Comparison of ENCODE assay signal across 8 mouse cellular contexts in genomic region chr2:167634865-167635512, GRCm38 (mm10). TPM values are rescaled to one million over a fixed set of nuclear protein-coding genes. Genes with fewer than 3 reads are reported as not detected.
A peak's percentile ranks its signal among the peaks of the same experiment; 100 is the strongest.
DNase-seq lines count a peak whose midpoint lies in the region; ATAC-seq and TF ChIP-seq lines count a peak whose summit lies in the region.

No protein-coding gene starts in this region.

- 69% methylated on average over 7 of the region's 7 CpGs for WGBS in heart, embryonic 14.5 days
- 77% methylated on average over 7 of the region's 7 CpGs for WGBS in hindbrain, embryonic 11.5 days
- WGBS in midbrain, embryonic 10.5 days: 78% methylated on average over 7 of the region's 7 CpGs

- H3K4me3 ChIP-seq in heart, embryonic 14.5 days (ENCODE audit: control insufficient read depth in 1 of 2, insufficient read depth in 1 of 2, low read depth in 1 of 2, low read length in 2 of 2): peak overlapping the region in 1 of 2 experiments; percentile 31; a peak in 1 of 4 replicates
- peak overlapping the region; percentile 3 to 43; a peak in 3 of 4 replicates for H3K4me3 ChIP-seq in MEL (ENCODE audit: control insufficient read depth in 1 of 2, insufficient read depth in 1 of 2, low read depth in 2 of 2, low read length in 2 of 2)
- peak overlapping the region; percentile 20; the same call in 1 of the 2 replicates for H3K4me3 ChIP-seq in hindbrain, embryonic 11.5 days (ENCODE audit: low read depth, low read length)
- H3K4me3 ChIP-seq in midbrain, embryonic 10.5 days: peak overlapping the region; percentile 43

- intact Hi-C loops in heart, postnatal 25 days (cut with DNase I): no loop called here

- H3K9ac ChIP-seq in heart, embryonic 14.5 days (ENCODE audit: low read length): peak overlapping the region; percentile 27; the same call in 1 of the 2 replicates
- peak overlapping the region; percentile 36 for H3K9ac ChIP-seq in MEL (ENCODE audit: control insufficient read depth, low read depth, low read length, poor library complexity, severe bottlenecking)
- H3K9ac ChIP-seq in hindbrain, embryonic 11.5 days (ENCODE audit: low read depth, low read length): no peak overlapping the region

- no peak overlapping the region for H3K27ac ChIP-seq in heart, embryonic 14.5 days (replicated peaks in 1 of 2; ENCODE audit: control insufficient read depth in 1 of 2, insufficient read depth in 1 of 2, low read depth in 2 of 2, low read length in 2 of 2)
- peak overlapping the region; percentile 83 for H3K27ac ChIP-seq in MEL (ENCODE audit: control insufficient read depth, low read depth, low read length)
- no peak overlapping the region for H3K27ac ChIP-seq in hindbrain, embryonic 11.5 days (ENCODE audit: low read depth, low read length)
- no peak overlapping the region for H3K27ac ChIP-seq in midbrain, embryonic 10.5 days (replicated peaks)

- TF ChIP-seq RAD21 in MEL (IDR thresholded peaks at IDR 0.05; ENCODE audit: low read depth, low read length): no peak

- TF ChIP-seq CTCF in MEL (IDR thresholded peaks at IDR 0.05 in 2 of 3, conservative IDR thresholded peaks at IDR 0.05 in 1 of 3; ENCODE audit: control insufficient read depth in 1 of 3, insufficient read depth in 1 of 3, low read depth in 2 of 3, low read length in 3 of 3, poor library complexity in 1 of 3, severe bottlenecking in 1 of 3): no peak

- no peak for ATAC-seq in heart, embryonic 14.5 days (ENCODE audit: insufficient number of reproducible peaks, insufficient read depth, low FRiP score, low read depth)
- ATAC-seq in hindbrain, embryonic 11.5 days (ENCODE audit: low FRiP score): no peak
- ATAC-seq in monocyte, adult 5-6 weeks (replicated peaks; ENCODE audit: insufficient number of reproducible peaks, low FRiP score, low TSS enrichment, poor library complexity, severe bottlenecking): no peak

- peak overlapping the region; percentile 72 for H3K4me2 ChIP-seq in heart, embryonic 14.5 days (ENCODE audit: low read length)
- peak overlapping the region; percentile 35 for H3K4me2 ChIP-seq in hindbrain, embryonic 11.5 days (replicated peaks; ENCODE audit: low read depth, low read length)

- TF ChIP-seq POLR2A in MEL (IDR thresholded peaks at IDR 0.05; ENCODE audit: control insufficient read depth in 1 of 2, insufficient read depth in 1 of 2, low read depth in 1 of 2, low read length in 2 of 2, poor library complexity in 1 of 2): no peak

- H3K4me1 ChIP-seq in heart, embryonic 14.5 days (ENCODE audit: control insufficient read depth in 2 of 2, insufficient read depth in 2 of 2, low read length in 2 of 2): peaks cover 23 to 29% of the 10 kb centered on the region in 2 experiments
- peaks cover 3 to 26% of the 10 kb centered on the region in 2 experiments; a peak in 3 of 4 replicates for H3K4me1 ChIP-seq in MEL (ENCODE audit: control insufficient read depth in 1 of 2, insufficient read depth in 2 of 2, low read length in 2 of 2)
- H3K4me1 ChIP-seq in hindbrain, embryonic 11.5 days (replicated peaks; ENCODE audit: control insufficient read depth, insufficient read depth, low read length): peaks cover 10% of the 10 kb centered on the region
- peaks cover 48% of the 10 kb centered on the region for H3K4me1 ChIP-seq in midbrain, embryonic 10.5 days

- no peaks in the 10 kb centered on the region for H3K9me3 ChIP-seq in heart, embryonic 14.5 days (ENCODE audit: control insufficient read depth, low read length)
- H3K9me3 ChIP-seq in MEL (replicated peaks; ENCODE audit: insufficient read depth, low read length): no peaks in the 10 kb centered on the region
- H3K9me3 ChIP-seq in hindbrain, embryonic 11.5 days (ENCODE audit: control insufficient read depth, low read length): no peaks in the 10 kb centered on the region
- H3K9me3 ChIP-seq in midbrain, embryonic 10.5 days (replicated peaks): no peaks in the 10 kb centered on the region

- peak; percentile 2 to 54; a peak in 1 of 4 replicates for TF ChIP-seq EP300 in MEL (IDR thresholded peaks at IDR 0.05; ENCODE audit: low read depth in 1 of 2, low read length in 2 of 2)

- H3K27me3 ChIP-seq in heart, embryonic 14.5 days (ENCODE audit: control insufficient read depth, insufficient read depth, low read length): no peaks in the 10 kb centered on the region
- no peaks in the 10 kb centered on the region for H3K27me3 ChIP-seq in MEL (ENCODE audit: control insufficient read depth in 1 of 2, insufficient read depth in 2 of 2, low read length in 2 of 2)
- H3K27me3 ChIP-seq in hindbrain, embryonic 11.5 days (ENCODE audit: control insufficient read depth, insufficient read depth, low read length): no peaks in the 10 kb centered on the region
- H3K27me3 ChIP-seq in midbrain, embryonic 10.5 days (ENCODE audit: low read depth, poor library complexity, severe bottlenecking): no peaks in the 10 kb centered on the region; the same call in 1 of the 2 replicates

- DNase-seq in heart, postnatal 25 days (ENCODE audit: low spot score): no peak
- DNase-seq in MEL (ENCODE audit: low read depth, low spot score): no peak
- no peak for DNase-seq in hindbrain, embryonic 11.5 days (ENCODE audit: low spot score)
- no peak for DNase-seq in midbrain, embryonic 10.5 days (ENCODE audit: low spot score)
- no peak for DNase-seq in layer of hippocampus, adult 9-11 months
- no peak for DNase-seq in right cerebral cortex, postnatal 25 days

- H3K79me2 ChIP-seq in MEL (ENCODE audit: control insufficient read depth, insufficient read depth, low read length, poor library complexity): peaks cover 27% of the 10 kb centered on the region

- H3K36me3 ChIP-seq in heart, embryonic 14.5 days (ENCODE audit: control insufficient read depth, insufficient read depth, low read length): no peaks in the 10 kb centered on the region
- H3K36me3 ChIP-seq in MEL (ENCODE audit: control insufficient read depth in 1 of 2, insufficient read depth in 2 of 2, low read length in 2 of 2): peaks cover 0 to 25% of the 10 kb centered on the region in 2 experiments; a peak in 2 of 4 replicates
- no peaks in the 10 kb centered on the region for H3K36me3 ChIP-seq in hindbrain, embryonic 11.5 days (ENCODE audit: control insufficient read depth, insufficient read depth, low read length)
- no peaks in the 10 kb centered on the region for H3K36me3 ChIP-seq in midbrain, embryonic 10.5 days

TF ChIP-seq in MEL, 35 proteins besides CTCF, POLR2A, EP300 and RAD21 (continues in another document):
- TF ChIP-seq MAZ (IDR thresholded peaks at IDR 0.05; ENCODE audit: low read depth, low read length) (no peak), TCF12 (IDR thresholded peaks at IDR 0.05; ENCODE audit: low read depth, low read length) (no peak), MXI1 (IDR thresholded peaks at IDR 0.05; ENCODE audit: low read depth, low read length) (peak; percentile 72), POLR2AphosphoS2 (IDR thresholded peaks at IDR 0.05; ENCODE audit: low read length) (no peak), ZNF384 (IDR thresholded peaks at IDR 0.05; ENCODE audit: low read depth, low read length) (peak; percentile 85), RCOR1 (IDR thresholded peaks at IDR 0.05; ENCODE audit: low read depth, low read length) (no peak), MYC (IDR thresholded peaks at IDR 0.05; ENCODE audit: low read depth, low read length) (peak; percentile 86), CHD2 (IDR thresholded peaks at IDR 0.05; ENCODE audit: low read length) (no peak), BHLHE40 (IDR thresholded peaks at IDR 0.05; ENCODE audit: borderline replicate concordance, low read depth, low read length) (peak; percentile 83), MAX (IDR thresholded peaks at IDR 0.05; ENCODE audit: low read length) (peak; percentile 88)

RNA-seq across cellular contexts. Expression of gene Ube2v1, which starts 3.1 kb away (rescaled TPM):
- polyA plus RNA-seq in heart, embryonic 14.5 days (2014; fragmentation: Nextera tagmentation; extraction: Ambion mirVana): 166 and 175 TPM in 2 replicates
- total RNA-seq in heart, postnatal 25 days (2021): 100 to 1,000 TPM in 1 of 2 experiments, 10 to 100 TPM in 1; 99.3 to 105 TPM
- 156 and 164 TPM in 2 replicates for total RNA-seq in MEL (2012; rRNA removed)
- polyA plus RNA-seq in MEL (2012; ENCODE audit: insufficient read depth in 1 of 2, insufficient read length in 2 of 2, low read depth in 1 of 2, low replicate concordance in 2 of 2, missing spikeins in 1 of 2): 100 to 1,000 TPM in 1 of 2 experiments, not detected in 1; 343 TPM
- polyA plus RNA-seq in hindbrain, embryonic 11.5 days (2014; fragmentation: Nextera tagmentation; extraction: Ambion mirVana): 237 and 257 TPM in 2 replicates
- polyA plus RNA-seq in midbrain, embryonic 10.5 days (2016; fragmentation: Nextera tagmentation; extraction: Ambion mirVana): 410 and 413 TPM in 2 replicates
- total RNA-seq in monocyte, adult 5-6 weeks (2017): 43.7 to 97.6 TPM (median 59.7 TPM) in 3 replicates

RNA-seq across cellular contexts. Expression of gene Gm20431, which starts 26.3 kb away (rescaled TPM):
- 0.19 and 5.2 TPM in 2 replicates for polyA plus RNA-seq in heart, embryonic 14.5 days (2014; fragmentation: Nextera tagmentation; extraction: Ambion mirVana)
- 10 to 100 TPM; 18.0 to 18.4 TPM for total RNA-seq in heart, postnatal 25 days (2021)
- 5.2 and 8.1 TPM in 2 replicates for total RNA-seq in MEL (2012; rRNA removed)
- polyA plus RNA-seq in MEL (2012; ENCODE audit: insufficient read depth in 1 of 2, insufficient read length in 2 of 2, low read depth in 1 of 2, low replicate concordance in 2 of 2, missing spikeins in 1 of 2): 1 to 10 TPM in 1 of 2 experiments, not detected in 1; 5.9 TPM
- polyA plus RNA-seq in hindbrain, embryonic 11.5 days (2014; fragmentation: Nextera tagmentation; extraction: Ambion mirVana): 4.0 and 8.4 TPM in 2 replicates
- 2.4 and 3.6 TPM in 2 replicates for polyA plus RNA-seq in midbrain, embryonic 10.5 days (2016; fragmentation: Nextera tagmentation; extraction: Ambion mirVana)
- total RNA-seq in monocyte, adult 5-6 weeks (2017): not detected in 3 replicates

RNA-seq across cellular contexts. Expression of gene Cebpb, which starts 53.7 kb away (rescaled TPM):
- 14.2 and 17.0 TPM in 2 replicates for polyA plus RNA-seq in heart, embryonic 14.5 days (2014; fragmentation: Nextera tagmentation; extraction: Ambion mirVana)
- 10 to 100 TPM; 58.0 to 84.2 TPM for total RNA-seq in heart, postnatal 25 days (2021)
- 9.9 and 20.8 TPM in 2 replicates for total RNA-seq in MEL (2012; rRNA removed)
- 10 to 100 TPM in 1 of 2 experiments, not detected in 1; 10.7 TPM for polyA plus RNA-seq in MEL (2012; ENCODE audit: insufficient read depth in 1 of 2, insufficient read length in 2 of 2, low read depth in 1 of 2, low replicate concordance in 2 of 2, missing spikeins in 1 of 2)
- 1.5 and 3.1 TPM in 2 replicates for polyA plus RNA-seq in hindbrain, embryonic 11.5 days (2014; fragmentation: Nextera tagmentation; extraction: Ambion mirVana)
- 0.30 and 0.48 TPM in 2 replicates for polyA plus RNA-seq in midbrain, embryonic 10.5 days (2016; fragmentation: Nextera tagmentation; extraction: Ambion mirVana)
- 255 to 567 TPM (median 357 TPM) in 3 replicates for total RNA-seq in monocyte, adult 5-6 weeks (2017)

RNA-seq across cellular contexts. Expression of gene Tmem189, which starts 54.6 kb away (rescaled TPM):
- 40.6 and 40.9 TPM in 2 replicates for polyA plus RNA-seq in heart, embryonic 14.5 days (2014; fragmentation: Nextera tagmentation; extraction: Ambion mirVana)
- 10 to 100 TPM; 27.2 TPM for total RNA-seq in heart, postnatal 25 days (2021)
- 18.2 and 21.7 TPM in 2 replicates for total RNA-seq in MEL (2012; rRNA removed)
- polyA plus RNA-seq in MEL (2012; ENCODE audit: insufficient read depth in 1 of 2, insufficient read length in 2 of 2, low read depth in 1 of 2, low replicate concordance in 2 of 2, missing spikeins in 1 of 2): 10 to 100 TPM in 1 of 2 experiments, not detected in 1; 46.5 TPM
- 27.5 and 34.0 TPM in 2 replicates for polyA plus RNA-seq in hindbrain, embryonic 11.5 days (2014; fragmentation: Nextera tagmentation; extraction: Ambion mirVana)
- 35.7 and 35.8 TPM in 2 replicates for polyA plus RNA-seq in midbrain, embryonic 10.5 days (2016; fragmentation: Nextera tagmentation; extraction: Ambion mirVana)
- total RNA-seq in monocyte, adult 5-6 weeks (2017): 55.2 to 64.6 TPM (median 57.9 TPM) in 3 replicates
